Mouse (Mus musculus): Measurements from ENCODE around the gene Maml3.

Maml3 gene

GRCm38 (mm10) chr3:51748436-51749376 lies 356.2 kb downstream of the Maml3 start:
- DNase-seq (ENCODE audit: low read depth, low spot score) = no peak

GRCm38 (mm10) chr3:51746816-51747215 lies 358.1 kb downstream of the Maml3 start:
- DNase-seq (ENCODE audit: low read depth, low spot score) = no peak

GRCm38 (mm10) chr3:51745162-51745561 lies 359.7 kb downstream of the Maml3 start:
- DNase-seq (ENCODE audit: low read depth, low spot score) = no peak

- DNase-seq (ENCODE audit: low read depth, low spot score) = no peak
Measured at GRCm38 (mm10) chr3:51744339-51744759, 360.5 kb downstream of the Maml3 start.

GRCm38 (mm10) chr3:51742405-51742804 lies 362.5 kb downstream of the Maml3 start:
- no peak for DNase-seq (ENCODE audit: low read depth, low spot score)

GRCm38 (mm10) chr3:51741824-51742223 lies 363.1 kb downstream of the Maml3 start:
- no peak for DNase-seq (ENCODE audit: low read depth, low spot score)

- DNase-seq (ENCODE audit: low read depth, low spot score) = no peak
Measured at GRCm38 (mm10) chr3:51739835-51740112, 365.1 kb downstream of the Maml3 start.

GRCm38 (mm10) chr3:51739049-51739834 lies 365.6 kb downstream of the Maml3 start:
- DNase-seq (ENCODE audit: low read depth, low spot score) = no peak

- DNase-seq (ENCODE audit: low read depth, low spot score) = no peak
Measured at GRCm38 (mm10) chr3:51733685-51734084, 371.2 kb downstream of the Maml3 start.

- DNase-seq (ENCODE audit: low read depth, low spot score) = no peak
Measured at GRCm38 (mm10) chr3:51731949-51732636, 372.8 kb downstream of the Maml3 start.

- DNase-seq (ENCODE audit: low read depth, low spot score) = no peak
Measured at GRCm38 (mm10) chr3:51730662-51731061, 374.2 kb downstream of the Maml3 start.

- no peak for DNase-seq (ENCODE audit: low read depth, low spot score)
Measured at GRCm38 (mm10) chr3:51729109-51729918, 375.6 kb downstream of the Maml3 start.

GRCm38 (mm10) chr3:51728456-51728855 lies 376.4 kb downstream of the Maml3 start:
- peak; percentile 48 for DNase-seq (ENCODE audit: low read depth, low spot score)

GRCm38 (mm10) chr3:51727968-51728367 lies 376.9 kb downstream of the Maml3 start:
- DNase-seq (ENCODE audit: low read depth, low spot score) = peak; percentile 22

- DNase-seq (ENCODE audit: low read depth, low spot score) = no peak
Measured at GRCm38 (mm10) chr3:51727487-51727886, 377.4 kb downstream of the Maml3 start.

GRCm38 (mm10) chr3:51726257-51726656 lies 378.6 kb downstream of the Maml3 start:
- DNase-seq (ENCODE audit: low read depth, low spot score) = no peak

- no peak for DNase-seq (ENCODE audit: low read depth, low spot score)
Measured at GRCm38 (mm10) chr3:51719982-51720381, 384.9 kb downstream of the Maml3 start.

- no peak for DNase-seq (ENCODE audit: low read depth, low spot score)
Measured at GRCm38 (mm10) chr3:51719373-51719772, 385.5 kb downstream of the Maml3 start.

- no peak for DNase-seq (ENCODE audit: low read depth, low spot score)
Measured at GRCm38 (mm10) chr3:51717909-51718308, 387.0 kb downstream of the Maml3 start.

- DNase-seq (ENCODE audit: low read depth, low spot score) = no peak
Measured at GRCm38 (mm10) chr3:51717455-51717854, 387.4 kb downstream of the Maml3 start.

GRCm38 (mm10) chr3:51714469-51714868 lies 390.4 kb downstream of the Maml3 start:
- no peak for DNase-seq (ENCODE audit: low read depth, low spot score)

All from c-Kit-negative CD71-positive TER-119-positive erythroid progenitor cells, embryonic 14.5 days (primary cell).